Mouse (Mus musculus): ENCODE results near the gene Glb1l2.

The Glb1l2 gene

DNA sequence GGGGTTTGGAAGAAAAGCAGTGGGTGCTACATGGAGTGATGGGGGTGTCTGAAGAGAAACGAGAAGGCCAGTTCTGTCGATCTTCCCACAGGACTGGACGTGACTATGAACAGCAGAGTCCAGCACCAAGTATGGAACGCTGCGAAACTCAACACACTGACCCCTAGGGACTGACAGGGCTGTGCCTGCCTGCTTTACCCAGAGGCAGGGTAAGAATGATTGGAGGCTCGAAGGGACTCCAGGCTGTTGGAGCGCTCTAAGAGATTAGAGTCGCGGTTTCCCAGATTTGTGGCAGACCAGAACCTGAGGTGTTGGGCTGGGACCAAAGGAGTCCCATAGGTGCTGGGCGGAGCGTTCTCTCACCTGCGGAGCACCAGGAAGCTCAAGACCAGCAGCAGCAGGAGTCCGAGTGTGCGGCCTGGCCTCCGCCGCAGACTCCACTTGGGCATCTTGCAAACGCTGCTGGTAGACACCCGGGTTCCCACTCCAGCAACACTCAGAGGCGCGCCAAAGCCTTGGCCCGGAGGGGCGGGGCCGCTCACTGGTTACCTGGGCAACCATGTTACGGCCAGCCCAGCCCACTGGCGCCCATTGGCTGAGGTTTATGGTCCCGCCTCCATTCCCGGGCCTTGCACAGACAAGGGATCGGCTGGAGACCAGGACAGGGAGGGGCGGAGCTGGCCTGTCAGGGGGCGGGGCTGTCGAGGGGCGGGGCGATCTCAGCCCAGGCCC, at the start of gene Glb1l2:
Glb1l2 (minus strand) TSS at position 534 of the 732 bp plus-strand sequence.
- no peak for DNase-seq (ENCODE audit: low read depth in 2 of 2, low spot score in 2 of 2)

DNA sequence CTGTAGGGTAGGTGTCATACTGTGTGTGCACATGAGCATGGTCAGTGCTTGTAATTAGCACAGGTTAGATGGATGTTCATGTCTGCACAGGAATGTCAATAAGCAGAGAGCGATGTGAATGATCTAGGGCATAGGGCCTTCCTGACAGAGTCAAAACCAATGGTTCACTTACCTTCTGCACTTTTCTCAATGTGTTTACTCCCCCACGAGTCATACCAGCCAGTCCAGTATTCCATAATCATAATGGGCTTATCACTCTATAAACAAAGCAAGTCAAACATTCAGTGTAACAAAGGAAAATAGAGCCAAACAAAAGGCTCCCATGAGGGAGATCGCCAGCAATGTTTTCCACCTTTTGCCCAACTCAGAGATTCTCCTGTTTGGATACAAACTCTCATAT, 24.8 kb upstream of the Glb1l2 start:
- no peak for DNase-seq (ENCODE audit: low read depth in 2 of 2, low spot score in 2 of 2)

DNA sequence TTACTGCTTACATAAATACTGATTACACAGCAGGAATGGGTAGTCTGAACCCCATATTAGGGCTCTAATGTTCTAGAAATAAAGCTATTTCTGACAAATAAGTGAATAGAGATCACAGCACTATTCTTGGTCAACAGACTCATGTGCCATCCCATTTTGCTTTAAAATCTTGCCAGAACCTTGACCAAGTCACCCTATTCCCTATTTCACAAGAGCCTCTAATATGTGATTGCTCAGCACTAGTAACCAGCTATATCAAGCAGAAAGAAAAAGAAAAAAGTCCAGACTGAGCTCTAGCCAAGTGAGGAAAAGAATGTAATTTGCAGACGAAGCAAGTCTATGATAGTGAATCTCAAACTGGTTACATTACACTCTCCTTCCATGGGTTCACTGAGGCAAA, 13.7 kb upstream of the Glb1l2 start:
- DNase-seq (ENCODE audit: low read depth in 2 of 2, low spot score in 2 of 2) = no peak

DNA sequence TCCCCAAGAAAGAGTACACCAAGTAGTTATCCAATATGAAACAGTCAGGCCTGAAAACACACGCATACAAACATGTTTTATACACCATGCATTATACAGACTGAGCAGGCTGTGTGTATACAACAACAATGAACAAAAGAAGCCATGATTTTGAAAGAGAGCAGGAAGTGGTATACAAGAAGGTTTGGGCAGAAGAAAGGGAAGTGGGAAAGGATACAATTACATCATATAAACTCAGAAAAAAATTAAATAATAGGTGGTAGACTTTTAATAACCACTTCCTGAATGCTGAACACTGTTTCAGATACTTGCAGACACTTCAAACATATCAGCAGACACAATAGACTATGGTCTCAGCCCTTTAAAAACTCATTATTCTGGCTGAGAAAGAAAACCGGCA, 2.5 kb upstream of the Glb1l2 start:
- DNase-seq (ENCODE audit: low read depth in 2 of 2, low spot score in 2 of 2) = no peak

DNA sequence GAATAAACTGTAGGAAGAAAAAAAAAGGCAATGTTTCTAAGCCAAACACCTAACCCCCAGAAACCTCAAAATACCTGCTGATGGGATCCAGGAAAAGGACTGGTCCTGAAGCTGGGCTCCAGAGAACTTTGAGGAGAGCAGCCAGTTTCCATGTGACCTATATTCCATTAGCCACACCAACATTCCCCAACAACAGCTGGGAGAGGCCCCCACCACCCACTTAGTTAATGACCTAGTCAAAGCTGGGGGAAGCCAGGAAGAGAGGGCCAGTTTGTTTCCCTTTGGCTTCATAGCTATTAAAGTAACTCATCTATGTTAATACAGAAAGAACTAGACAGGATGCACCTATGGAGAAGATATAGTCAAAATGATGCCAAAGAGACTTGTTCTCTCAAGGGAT, 1.9 kb downstream of the Glb1l2 start:
- no peak for DNase-seq (ENCODE audit: low read depth in 2 of 2, low spot score in 2 of 2)

DNA sequence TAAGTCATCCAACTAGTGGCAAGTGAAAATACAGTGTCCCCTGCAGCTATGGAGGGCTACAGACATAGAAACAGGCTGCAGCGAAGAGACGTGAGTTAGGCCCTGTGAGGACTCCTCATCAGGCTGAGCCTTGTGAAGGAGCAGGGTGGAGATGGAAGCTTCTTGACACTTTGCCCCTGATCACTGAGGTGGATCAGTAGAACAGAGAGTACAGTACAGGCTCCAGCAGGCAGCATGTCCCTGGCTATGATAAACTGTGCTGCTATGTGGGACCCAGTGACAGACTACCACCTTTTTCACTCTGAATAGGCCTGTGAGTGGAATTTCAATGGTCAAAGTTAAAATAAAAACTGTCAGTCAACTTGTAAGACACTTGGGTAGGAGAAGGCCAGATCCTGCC, 5.9 kb downstream of the Glb1l2 start:
- no peak for DNase-seq (ENCODE audit: low read depth in 2 of 2, low spot score in 2 of 2)

DNA sequence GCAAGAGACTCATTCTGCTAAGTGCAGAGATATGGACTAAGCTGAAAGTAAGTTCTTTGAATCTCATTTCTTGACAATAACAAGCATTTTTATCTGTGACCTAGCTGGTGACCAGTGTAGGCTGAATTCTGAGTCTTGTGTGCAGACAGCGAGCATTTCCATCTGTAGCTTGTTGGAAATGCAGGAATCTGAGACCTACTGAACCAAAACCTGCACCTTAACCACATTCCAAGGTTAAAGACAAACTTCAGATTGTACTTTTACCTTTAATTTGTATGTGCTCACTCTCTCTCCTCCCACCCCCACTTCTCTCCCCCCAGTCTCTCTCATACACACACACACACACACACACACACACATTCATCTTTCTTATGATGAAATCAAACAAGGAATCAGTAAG, 7.5 kb downstream of the Glb1l2 start:
- DNase-seq (ENCODE audit: low read depth in 2 of 2, low spot score in 2 of 2) = no peak

DNA sequence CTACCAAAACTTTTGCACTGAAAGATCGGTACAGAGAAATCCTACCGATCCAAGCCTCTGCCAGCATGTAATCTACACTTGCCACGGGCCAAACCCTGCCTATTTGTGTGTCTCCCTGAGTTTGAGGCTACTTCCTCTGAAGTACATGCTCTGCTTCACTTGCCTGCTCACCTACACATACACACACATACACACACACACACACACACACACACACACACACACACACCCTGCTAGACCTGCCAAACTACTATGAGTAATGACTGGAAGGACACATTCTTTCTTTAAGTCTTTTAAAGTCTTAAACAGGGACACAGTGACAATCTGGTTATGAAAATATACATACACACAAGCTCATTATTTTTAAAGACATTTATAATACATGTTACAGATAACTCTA, 8.1 kb downstream of the Glb1l2 start:
- no peak for DNase-seq (ENCODE audit: low read depth in 2 of 2, low spot score in 2 of 2)

DNA sequence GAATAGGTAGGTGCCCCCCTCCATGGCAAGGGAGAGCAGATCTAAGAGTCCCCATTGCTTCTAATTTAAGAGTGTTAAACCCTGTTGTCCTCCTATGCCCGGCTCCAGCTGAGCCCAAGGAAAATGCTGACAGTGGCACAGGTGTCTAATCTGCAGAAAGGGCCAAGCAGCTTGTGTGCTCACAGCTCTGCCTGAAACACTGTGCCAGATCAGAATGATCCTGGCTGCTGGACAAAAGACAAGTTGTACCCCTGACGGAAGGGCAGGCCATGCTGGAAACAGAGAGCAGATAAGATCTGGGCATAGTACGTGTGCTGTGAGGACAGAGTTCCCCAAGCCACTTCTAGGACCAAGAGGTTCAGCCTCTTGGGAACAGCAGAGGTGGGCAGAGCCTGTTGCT, 13.4 kb downstream of the Glb1l2 start:
- no peak for DNase-seq (ENCODE audit: low read depth in 2 of 2, low spot score in 2 of 2)

DNA sequence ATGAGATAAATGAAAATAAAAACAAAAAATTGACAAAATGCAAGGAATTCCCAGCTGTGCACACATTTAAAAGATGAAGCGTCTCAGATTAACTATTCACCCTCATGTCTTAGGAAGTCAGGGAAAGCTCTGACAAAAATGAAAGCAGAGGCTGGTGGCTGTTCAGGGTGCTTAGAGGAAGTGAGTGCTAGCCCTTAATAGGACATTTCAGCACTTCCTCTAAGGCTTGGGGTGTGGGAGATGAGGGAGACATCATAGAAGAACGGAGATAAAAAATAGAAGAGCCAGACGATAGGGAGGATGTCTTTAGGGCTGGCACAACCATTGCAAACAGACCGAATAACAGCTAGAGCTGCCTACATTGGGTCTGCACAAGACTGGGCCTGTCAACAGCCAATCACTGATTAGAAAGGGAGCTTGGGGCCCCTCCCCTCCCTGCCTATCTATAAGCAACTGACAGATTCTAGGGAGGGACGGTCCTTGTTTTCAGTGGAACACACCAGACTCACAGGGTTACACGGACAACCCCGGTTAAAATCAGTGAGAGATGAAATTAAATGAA, 22.8 kb downstream of the Glb1l2 start:
- no peak for DNase-seq (ENCODE audit: low read depth in 2 of 2, low spot score in 2 of 2)

DNA sequence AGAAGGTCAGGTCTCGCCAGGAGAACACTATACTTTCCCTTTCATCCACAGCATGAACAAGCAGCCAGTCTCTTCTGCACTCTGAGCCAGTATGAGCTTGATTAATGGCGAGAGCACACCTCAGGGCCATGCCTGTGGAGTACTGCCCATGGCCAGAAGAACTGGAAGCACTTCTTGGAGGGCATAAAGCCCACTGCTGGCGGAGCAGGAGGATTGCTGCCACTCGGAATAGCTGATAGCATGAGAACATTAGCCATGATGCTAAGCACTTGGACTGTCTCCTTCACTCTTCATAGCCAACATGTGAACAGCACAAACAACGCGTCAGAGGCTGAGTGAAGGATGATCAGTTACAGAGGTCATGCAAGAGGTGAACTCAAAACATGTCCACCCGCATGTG, 27.8 kb downstream of the Glb1l2 start:
- DNase-seq (ENCODE audit: low read depth in 2 of 2, low spot score in 2 of 2) = no peak

DNA sequence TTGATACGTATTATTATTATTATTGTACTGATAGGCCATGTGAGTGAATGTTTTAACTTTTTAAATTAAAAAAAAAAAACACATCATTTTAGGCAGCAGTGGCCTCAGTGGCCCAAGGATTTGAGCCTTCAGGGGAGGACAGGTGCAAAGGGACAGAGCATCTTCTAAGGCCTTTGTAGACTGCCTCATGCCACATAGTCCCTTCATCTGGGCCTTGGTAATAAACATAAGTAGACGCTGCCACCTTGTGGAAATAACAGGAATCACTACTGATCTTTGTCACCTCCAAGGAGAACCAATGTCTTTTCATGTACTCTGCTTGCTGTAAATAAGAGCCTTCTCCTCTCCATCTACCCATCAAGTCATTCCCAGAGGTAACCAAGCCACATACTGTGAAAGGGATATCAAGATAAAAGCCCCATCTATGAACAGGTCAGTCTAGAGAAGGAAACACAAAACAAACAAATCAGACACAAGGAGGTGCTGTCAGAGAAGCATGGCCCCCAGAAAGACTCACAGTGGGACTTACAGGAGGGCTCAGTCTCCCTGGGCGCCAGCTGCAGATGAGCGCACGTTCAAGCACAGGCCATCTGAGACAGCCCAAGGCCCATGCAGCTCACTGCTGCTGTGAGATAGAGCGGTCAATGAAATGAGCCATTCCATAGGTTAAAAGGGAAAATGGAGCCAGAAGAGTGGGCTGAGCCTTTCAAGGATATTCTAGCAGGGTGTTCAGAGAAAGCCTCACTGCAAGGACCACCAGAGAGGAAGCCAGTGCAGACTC, 30.0 kb downstream of the Glb1l2 start:
- no peak for DNase-seq (ENCODE audit: low read depth in 2 of 2, low spot score in 2 of 2)

DNA sequence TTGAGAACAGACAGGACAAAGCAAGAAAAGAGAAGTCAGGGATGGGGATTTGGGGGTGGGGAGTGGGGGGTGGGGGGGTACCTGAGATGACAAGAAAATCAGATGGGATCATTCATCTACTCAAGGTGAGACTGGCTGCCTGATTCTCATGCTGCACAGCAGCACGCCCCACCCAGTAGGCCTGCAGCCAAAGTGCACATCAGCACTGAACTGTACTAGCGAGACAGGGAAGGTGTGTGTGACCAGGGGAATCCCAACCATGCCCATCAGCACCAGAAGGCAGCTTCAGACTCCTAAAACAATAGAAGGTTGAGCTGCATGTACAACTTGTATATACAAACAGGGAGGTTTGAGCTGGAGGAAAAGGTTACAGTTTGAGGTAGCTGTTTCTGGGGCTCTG, 30.6 kb downstream of the Glb1l2 start:
- no peak for DNase-seq (ENCODE audit: low read depth in 2 of 2, low spot score in 2 of 2)

DNA sequence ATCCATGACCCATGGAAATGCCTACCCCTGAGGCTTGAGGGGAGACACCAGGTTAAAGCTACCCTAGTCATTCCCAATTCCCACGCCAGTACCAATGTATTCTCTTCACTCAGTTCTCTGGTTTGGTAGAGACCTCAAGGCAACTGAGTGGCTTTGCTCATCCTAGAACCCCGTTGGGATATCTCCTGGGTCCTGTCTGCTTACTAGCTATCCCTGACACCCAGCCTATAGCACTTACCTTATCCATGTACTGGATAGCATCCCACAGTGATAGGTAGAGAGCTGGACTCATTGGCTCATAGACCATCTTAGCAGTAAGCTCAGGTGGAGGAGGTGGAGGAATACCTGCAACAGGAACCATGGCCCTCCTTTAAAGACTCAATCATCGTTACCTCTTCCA, 38.1 kb downstream of the Glb1l2 start:
- no peak for DNase-seq (ENCODE audit: low read depth in 2 of 2, low spot score in 2 of 2)

DNA sequence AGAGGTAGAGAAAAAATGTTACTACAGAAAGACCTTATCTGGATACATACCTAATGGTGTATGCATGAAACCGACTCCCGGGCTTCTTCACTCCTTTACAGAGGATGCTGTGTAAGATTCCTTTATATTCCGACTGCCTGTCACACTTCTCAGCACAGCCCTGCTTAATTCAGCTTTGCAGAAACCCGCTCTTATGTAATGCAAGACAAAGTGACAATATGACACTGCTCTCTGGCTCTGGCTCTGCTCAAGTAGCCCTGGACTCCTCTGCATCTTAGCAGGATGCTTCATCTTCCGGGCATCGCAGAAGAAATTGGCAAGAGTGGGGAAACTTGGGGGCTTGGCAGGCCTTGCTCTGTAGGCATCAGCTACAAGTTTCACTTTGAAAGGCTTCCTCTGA, 43.8 kb downstream of the Glb1l2 start:
- no peak for DNase-seq (ENCODE audit: low read depth in 2 of 2, low spot score in 2 of 2)

DNA sequence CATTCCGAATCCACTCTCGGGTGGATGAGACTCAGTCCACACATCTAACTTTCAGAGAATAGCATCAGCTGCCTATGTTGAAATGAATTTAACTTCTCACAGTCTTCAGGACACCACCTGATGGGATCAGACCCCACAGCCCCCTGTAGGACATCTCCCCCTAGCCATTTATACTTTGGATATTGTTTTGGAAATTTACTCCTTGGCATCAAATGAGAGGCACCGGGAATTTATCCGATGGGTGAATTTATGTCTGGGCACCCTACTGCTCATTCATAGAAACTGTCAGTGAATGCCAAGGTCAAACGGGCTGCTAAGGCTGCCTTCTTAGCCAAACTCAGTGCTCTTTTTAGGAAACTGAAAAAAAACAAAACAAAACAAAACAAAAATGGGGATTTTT, 45.7 kb downstream of the Glb1l2 start:
- no peak for DNase-seq (ENCODE audit: low read depth in 2 of 2, low spot score in 2 of 2)

DNA sequence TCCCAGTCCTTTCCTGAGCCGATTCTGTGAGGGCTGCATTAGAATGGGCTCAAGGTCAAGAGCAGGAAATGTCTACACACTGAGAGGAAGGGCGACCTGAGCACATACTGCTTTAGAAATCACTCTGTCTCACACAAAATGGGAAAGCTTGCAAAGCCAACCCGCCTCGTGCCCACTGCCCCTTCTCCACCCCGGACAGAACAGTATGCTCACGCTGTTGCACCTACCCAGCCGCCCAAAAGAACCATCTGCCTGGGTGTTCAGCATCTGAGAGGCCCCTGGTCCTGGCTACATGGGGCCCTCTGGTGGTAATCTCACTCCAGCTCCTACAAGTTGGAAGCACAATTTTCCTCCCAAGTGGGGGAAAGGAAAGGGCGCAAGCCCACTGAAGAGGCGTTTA, 46.2 kb downstream of the Glb1l2 start:
- DNase-seq (ENCODE audit: low read depth in 2 of 2, low spot score in 2 of 2) = no peak

DNA sequence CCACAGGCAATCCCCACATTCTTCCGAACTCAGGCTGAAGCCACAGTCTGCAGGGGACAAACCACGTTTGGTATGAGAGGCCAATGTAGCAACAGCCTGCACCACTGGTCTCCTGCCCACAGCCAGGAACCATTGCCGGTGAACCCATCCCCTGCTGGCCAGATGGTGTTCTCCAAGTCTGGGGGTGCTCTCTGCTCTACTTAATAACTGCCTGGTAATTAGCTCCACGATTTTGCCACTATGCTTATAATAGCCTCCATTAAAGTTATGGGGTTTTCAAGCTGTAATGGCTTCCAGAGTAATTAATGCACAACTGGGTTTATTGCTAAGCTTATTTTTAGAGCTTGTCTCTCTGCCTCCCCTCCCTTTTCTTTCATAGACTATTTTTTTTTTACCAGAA, 57.4 kb downstream of the Glb1l2 start:
- no peak for DNase-seq (ENCODE audit: low read depth in 2 of 2, low spot score in 2 of 2)

DNA sequence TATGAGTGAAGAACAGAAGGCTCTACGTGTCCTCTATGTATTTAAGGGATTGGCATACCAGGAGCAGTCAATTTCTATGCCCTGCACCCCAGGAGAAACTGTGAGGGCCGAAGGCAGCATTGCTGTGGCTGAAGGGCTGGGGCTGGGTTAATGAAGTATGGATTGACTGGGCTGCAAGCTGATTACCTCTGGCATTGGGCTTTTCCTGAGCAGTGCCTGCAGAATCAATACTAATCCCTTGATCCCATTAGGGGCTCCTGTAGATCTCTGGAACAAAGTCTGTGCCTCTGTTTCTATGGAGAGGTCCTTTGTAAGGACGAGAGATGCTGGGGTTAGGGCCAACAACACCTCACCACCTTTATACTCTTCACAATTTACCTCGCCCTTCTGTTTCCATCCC, 59.1 kb downstream of the Glb1l2 start:
- DNase-seq (ENCODE audit: low read depth in 2 of 2, low spot score in 2 of 2) = no peak

DNA sequence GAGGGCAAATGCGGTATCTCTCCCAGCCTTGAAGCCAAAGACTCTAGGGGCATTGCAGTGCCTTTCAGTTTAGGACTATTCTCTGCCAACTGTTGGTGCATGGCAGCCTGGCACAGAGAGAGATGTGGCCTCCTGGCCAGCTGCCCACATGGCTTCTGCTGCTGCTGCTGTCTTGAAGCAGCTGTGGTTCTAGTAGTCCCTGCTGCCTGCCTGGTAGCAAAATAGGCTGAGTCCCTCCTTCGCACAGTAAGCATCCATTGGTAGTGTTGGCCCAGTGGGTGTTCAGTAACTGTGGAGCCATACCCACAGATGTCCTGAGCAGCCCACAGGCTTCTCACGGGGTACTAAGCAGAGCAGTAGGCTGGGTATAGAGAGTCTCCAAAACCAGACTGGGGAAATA, 63.5 kb downstream of the Glb1l2 start:
- DNase-seq (ENCODE audit: low read depth in 2 of 2, low spot score in 2 of 2) = no peak

DNA sequence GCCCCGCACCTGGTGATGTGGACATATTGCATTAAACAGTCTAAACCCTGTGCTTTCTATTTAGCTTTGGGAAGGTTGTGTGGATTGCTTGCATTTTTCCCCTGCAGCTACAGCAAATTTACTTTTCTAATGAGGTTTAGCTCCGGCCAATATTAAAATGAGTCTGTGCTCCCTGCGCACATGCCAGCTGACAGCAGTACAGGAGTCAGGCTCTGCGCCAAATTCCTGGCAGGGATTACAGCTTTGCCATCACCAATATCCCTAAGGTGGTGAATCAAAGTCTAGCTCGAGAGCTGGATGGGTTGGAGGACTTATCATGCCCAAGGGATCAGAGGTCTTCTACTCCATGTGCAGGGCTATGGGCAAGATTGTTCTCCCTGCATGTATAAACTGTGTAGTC, 69.2 kb downstream of the Glb1l2 start:
- no peak for DNase-seq (ENCODE audit: low read depth in 2 of 2, low spot score in 2 of 2)

DNA sequence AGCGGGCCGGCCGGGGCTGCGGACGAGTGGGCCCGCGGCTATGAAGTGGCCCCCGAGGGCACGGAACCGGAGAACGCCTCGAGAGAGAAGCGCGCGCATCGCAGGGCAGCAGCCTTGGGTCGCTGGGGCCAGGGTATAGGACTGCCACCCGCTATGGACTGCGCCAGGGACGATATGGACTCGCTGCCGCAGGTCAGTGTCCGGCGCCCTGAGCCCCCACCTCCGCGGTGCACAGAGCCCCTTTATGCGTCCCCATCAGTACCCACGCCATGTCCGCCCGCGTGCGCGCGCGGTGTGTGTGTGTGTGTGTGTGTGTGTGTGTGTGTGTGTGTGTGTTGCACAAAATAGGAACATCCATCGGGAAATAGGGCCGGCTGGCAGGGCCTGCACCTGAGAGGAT, 72.3 kb downstream of the Glb1l2 start:
- DNase-seq (ENCODE audit: low read depth in 2 of 2, low spot score in 2 of 2) = no peak

All from CD8-positive naive resting alpha-beta T cell, adult 2 months (primary cell).